Mouse (Mus musculus): Measurements from ENCODE around the gene Tdrkh. TPM values are rescaled to one million over a fixed set of nuclear protein-coding genes. Genes with fewer than 3 reads are reported as not detected.

The Tdrkh gene
- polyA plus RNA-seq, 1 experiment from 2014 or later, result 13.3 TPM

DNA sequence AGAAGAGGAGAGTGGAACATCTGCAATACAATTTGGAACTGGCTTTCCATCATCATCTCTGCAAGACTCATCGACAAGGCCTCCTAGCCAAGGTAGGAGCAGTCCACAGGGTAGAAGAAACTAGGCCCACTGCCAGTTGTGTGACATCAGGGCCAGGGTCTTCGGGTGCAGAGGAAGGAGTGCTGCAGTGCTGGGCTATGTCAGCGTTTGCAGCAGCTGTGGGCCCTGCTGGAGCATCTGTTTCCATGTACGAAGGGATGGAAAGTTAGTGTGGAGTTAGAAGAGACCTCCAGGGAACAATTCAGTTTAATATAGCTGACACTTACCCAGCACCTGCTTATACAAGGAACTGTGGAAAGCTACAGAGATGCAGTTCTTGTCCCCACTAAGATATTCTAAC lies 20.0 kb upstream of the Tdrkh start:
- Histone ChIP-seq H3K9me3 (ENCODE audit: control insufficient read depth, low read length) (no peaks in the 10 kb centered on the region), H3K9ac (ENCODE audit: low read depth, low read length) (no peak overlapping the region), H3K27me3 (ENCODE audit: control insufficient read depth, insufficient read depth, low read length) (no peaks in the 10 kb centered on the region; the same call in 1 of the 2 replicates), H3K4me2 (replicated peaks; ENCODE audit: low read depth, low read length) (no peak overlapping the region), H3K27ac (ENCODE audit: low read depth, low read length) (no peak overlapping the region), H3K4me1 (ENCODE audit: control insufficient read depth, insufficient read depth, low read length) (no peaks in the 10 kb centered on the region), H3K4me3 (ENCODE audit: low read length) (no peak overlapping the region), H3K36me3 (ENCODE audit: control insufficient read depth, insufficient read depth, low read length) (no peaks in the 10 kb centered on the region)
- no peak for ATAC-seq (ENCODE audit: low FRiP score, low TSS enrichment)
- 78% methylated on average over 4 of the region's 4 CpGs for WGBS

DNA sequence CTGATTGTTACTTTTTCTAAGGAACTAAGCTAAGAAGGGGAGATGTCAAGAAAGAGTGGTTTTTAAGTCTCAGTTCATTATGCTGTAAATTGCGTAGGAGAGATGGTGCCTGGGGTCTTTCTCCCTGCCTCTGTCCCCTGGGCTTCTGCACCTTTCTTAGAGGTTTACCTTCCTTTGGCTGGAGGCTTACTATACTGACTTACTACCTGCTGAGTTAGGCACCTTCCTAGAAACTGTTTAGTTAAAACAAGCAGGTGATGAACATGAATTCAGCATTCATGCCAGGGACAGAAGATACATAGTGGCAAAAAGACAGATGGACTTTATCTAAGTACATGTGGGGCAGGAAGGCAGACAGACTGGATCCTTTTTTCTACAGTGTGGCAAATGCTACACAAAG lies 16.7 kb upstream of the Tdrkh start:
- no peaks in the 10 kb centered on the region for H3K4me1 ChIP-seq (ENCODE audit: control insufficient read depth, insufficient read depth, low read length)
- H3K9me3 ChIP-seq (ENCODE audit: control insufficient read depth, low read length), result no peaks in the 10 kb centered on the region
- H3K4me3 ChIP-seq (ENCODE audit: low read length), result no peak overlapping the region
- no peak for ATAC-seq (ENCODE audit: low FRiP score, low TSS enrichment)
- peaks cover 13% of the 10 kb centered on the region for H3K27me3 ChIP-seq (ENCODE audit: control insufficient read depth, insufficient read depth, low read length)
- H3K9ac ChIP-seq (ENCODE audit: low read depth, low read length), result no peak overlapping the region
- no peak overlapping the region for H3K27ac ChIP-seq (ENCODE audit: low read depth, low read length)
- WGBS, result 62% methylated on average over 1 of the region's 1 CpGs
- H3K4me2 ChIP-seq (replicated peaks; ENCODE audit: low read depth, low read length), result no peak overlapping the region
- no peaks in the 10 kb centered on the region for H3K36me3 ChIP-seq (ENCODE audit: control insufficient read depth, insufficient read depth, low read length)

DNA sequence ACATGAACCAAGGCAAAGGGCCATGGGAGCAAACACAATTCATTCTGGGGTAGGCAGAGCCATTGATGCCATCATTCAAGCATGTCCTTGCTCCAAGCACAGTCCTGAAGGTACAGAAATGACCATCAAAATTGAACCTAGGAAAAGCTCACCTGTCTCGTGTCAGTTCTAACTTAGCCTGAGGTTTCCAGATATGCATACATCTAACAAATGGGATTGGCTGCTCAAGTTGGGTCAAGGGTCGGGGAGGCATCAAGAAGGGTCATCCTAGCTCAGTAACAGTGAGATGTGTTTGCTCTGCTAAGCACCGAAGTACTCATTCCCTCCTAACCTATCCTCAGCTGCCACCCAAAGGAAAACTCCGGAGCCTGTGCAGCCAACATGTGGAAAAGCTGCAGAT lies 16.2 kb upstream of the Tdrkh start:
- H3K4me1 ChIP-seq (ENCODE audit: control insufficient read depth, insufficient read depth, low read length), result no peaks in the 10 kb centered on the region
- no peak overlapping the region for H3K27ac ChIP-seq (ENCODE audit: low read depth, low read length)
- no peak overlapping the region for H3K4me2 ChIP-seq (replicated peaks; ENCODE audit: low read depth, low read length)
- ATAC-seq (ENCODE audit: low FRiP score, low TSS enrichment), result no peak
- no peak overlapping the region for H3K4me3 ChIP-seq (ENCODE audit: low read length)
- peaks cover 13% of the 10 kb centered on the region for H3K27me3 ChIP-seq (ENCODE audit: control insufficient read depth, insufficient read depth, low read length)
- no peaks in the 10 kb centered on the region for H3K36me3 ChIP-seq (ENCODE audit: control insufficient read depth, insufficient read depth, low read length)
- 78% methylated on average over 4 of the region's 4 CpGs for WGBS
- H3K9me3 ChIP-seq (ENCODE audit: control insufficient read depth, low read length), result no peaks in the 10 kb centered on the region
- H3K9ac ChIP-seq (ENCODE audit: low read depth, low read length), result no peak overlapping the region

DNA sequence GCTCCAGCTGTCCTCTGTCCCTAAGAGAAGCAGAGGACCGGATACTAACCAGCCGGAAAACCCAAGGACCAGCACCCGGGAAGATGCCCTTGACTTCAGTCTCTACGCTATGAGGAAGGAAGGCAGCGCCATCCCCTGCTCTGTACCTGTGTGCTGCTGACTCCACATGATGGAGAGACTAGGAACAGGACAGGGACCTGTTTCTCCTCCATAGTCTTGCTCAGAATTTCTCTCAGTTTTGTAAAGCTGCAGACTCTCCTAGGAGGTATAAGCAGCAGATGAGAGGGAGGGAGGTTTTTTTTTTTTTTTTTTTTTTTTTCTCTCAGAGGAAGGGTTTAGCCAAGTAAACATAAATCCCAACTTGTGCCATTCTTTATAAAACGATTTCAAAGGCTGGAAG lies 14.9 kb upstream of the Tdrkh start, which contains the start of gene Lingo4:
Lingo4 (plus strand) TSS at position 301 of the 400 bp plus-strand sequence.
- Histone ChIP-seq H3K4me3 (ENCODE audit: low read length) (peak within 1 kb of the TSS; percentile 19), H3K9me3 (ENCODE audit: control insufficient read depth, low read length) (no peaks in the 10 kb centered on the region), H3K9ac (ENCODE audit: low read depth, low read length) (no peak within 1 kb of the TSS), H3K36me3 (ENCODE audit: control insufficient read depth, insufficient read depth, low read length) (no peaks in the 10 kb centered on the region), H3K27ac (ENCODE audit: low read depth, low read length) (no peak within 1 kb of the TSS), H3K4me2 (replicated peaks; ENCODE audit: low read depth, low read length) (peak within 1 kb of the TSS; percentile 41), H3K4me1 (ENCODE audit: control insufficient read depth, insufficient read depth, low read length) (no peaks in the 10 kb centered on the region), H3K27me3 (ENCODE audit: control insufficient read depth, insufficient read depth, low read length) (peaks cover 13% of the 10 kb centered on the region)
- WGBS, result 66% methylated on average over 6 of the region's 6 CpGs
- no peak for ATAC-seq (ENCODE audit: low FRiP score, low TSS enrichment)

DNA sequence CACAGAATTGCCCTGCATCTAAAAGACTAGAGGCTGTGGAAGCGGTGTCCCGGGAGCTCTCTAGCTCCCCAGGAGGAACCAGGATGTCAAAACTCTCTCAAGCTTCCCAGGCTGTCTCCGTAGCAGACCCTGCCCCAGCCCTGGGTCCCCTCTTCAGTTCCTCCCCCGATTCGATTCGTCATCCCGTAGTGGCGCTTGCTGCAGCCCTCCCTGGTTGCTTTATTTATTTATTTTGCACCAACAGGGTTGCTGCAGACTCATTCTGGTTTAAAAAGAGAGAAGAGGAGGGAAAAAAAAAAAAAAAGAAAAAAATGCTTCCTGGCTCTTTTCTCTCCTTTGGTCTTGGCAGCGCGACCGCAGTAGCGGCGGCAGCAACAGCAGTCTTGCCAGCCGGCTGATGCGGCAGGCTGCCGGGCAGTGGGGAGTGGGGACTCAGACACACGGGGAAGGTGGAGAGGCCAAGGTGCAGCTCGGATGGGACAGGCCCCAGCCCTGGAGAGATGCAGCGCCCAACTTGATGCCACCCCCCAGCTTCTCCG lies 14.1 kb upstream of the Tdrkh start:
- H3K4me1 ChIP-seq (ENCODE audit: control insufficient read depth, insufficient read depth, low read length), result no peaks in the 10 kb centered on the region
- peaks cover 13% of the 10 kb centered on the region for H3K27me3 ChIP-seq (ENCODE audit: control insufficient read depth, insufficient read depth, low read length)
- ATAC-seq (ENCODE audit: low FRiP score, low TSS enrichment), result 0 out of 2 replicates have a peak, but pooled peaks have one; percentile 16
- peak overlapping the region; percentile 41 for H3K4me2 ChIP-seq (replicated peaks; ENCODE audit: low read depth, low read length)
- 2% methylated on average over 20 of the region's 20 CpGs for WGBS
- peak overlapping the region; percentile 19 for H3K4me3 ChIP-seq (ENCODE audit: low read length)
- no peak overlapping the region for H3K27ac ChIP-seq (ENCODE audit: low read depth, low read length)
- H3K9ac ChIP-seq (ENCODE audit: low read depth, low read length), result no peak overlapping the region
- no peaks in the 10 kb centered on the region for H3K36me3 ChIP-seq (ENCODE audit: control insufficient read depth, insufficient read depth, low read length)
- H3K9me3 ChIP-seq (ENCODE audit: control insufficient read depth, low read length), result no peaks in the 10 kb centered on the region

DNA sequence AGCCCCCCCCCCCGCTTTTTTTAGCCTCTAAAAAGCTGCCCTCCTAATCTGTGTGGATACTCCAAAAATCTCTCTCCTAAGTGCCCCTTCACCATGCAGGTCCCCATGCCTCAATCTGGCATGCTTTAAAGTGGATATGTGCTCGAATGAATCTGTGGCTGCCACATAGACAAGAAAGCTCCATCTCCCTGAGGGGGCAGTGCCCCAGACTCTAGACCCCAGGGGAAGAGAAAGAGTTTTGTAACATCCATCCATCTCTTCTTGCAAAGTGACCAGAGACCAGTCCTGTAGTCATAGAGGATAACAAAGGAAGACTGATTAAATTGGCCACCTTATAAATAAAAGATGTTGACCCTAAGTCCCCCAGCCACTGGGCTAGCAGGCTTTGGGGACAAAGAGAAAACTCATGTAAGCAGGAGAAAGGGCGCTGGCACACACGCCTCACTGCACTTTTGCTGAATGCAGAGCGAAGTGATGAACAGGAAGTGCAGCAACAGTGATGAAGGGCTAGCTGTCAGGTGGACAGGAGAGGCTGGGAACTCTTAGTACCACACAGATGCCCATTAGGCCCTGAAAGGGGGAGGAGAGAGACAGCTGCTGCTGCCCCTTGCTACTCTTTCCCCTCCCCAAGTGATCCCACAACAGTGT lies 13.3 kb upstream of the Tdrkh start:
- H3K4me2 ChIP-seq (replicated peaks; ENCODE audit: low read depth, low read length), result no peak overlapping the region
- no peak overlapping the region for H3K27ac ChIP-seq (ENCODE audit: low read depth, low read length)
- no peaks in the 10 kb centered on the region for H3K9me3 ChIP-seq (ENCODE audit: control insufficient read depth, low read length)
- H3K27me3 ChIP-seq (ENCODE audit: control insufficient read depth, insufficient read depth, low read length), result peaks cover 13% of the 10 kb centered on the region
- no peaks in the 10 kb centered on the region for H3K36me3 ChIP-seq (ENCODE audit: control insufficient read depth, insufficient read depth, low read length)
- no peak overlapping the region for H3K9ac ChIP-seq (ENCODE audit: low read depth, low read length)
- H3K4me1 ChIP-seq (ENCODE audit: control insufficient read depth, insufficient read depth, low read length), result 0 out of 2 replicates have a peak, but pooled peaks cover 4% of the 10 kb centered on the region
- H3K4me3 ChIP-seq (ENCODE audit: low read length), result no peak overlapping the region
- 46% methylated on average over 5 of the region's 5 CpGs for WGBS
- no peak for ATAC-seq (ENCODE audit: low FRiP score, low TSS enrichment)

DNA sequence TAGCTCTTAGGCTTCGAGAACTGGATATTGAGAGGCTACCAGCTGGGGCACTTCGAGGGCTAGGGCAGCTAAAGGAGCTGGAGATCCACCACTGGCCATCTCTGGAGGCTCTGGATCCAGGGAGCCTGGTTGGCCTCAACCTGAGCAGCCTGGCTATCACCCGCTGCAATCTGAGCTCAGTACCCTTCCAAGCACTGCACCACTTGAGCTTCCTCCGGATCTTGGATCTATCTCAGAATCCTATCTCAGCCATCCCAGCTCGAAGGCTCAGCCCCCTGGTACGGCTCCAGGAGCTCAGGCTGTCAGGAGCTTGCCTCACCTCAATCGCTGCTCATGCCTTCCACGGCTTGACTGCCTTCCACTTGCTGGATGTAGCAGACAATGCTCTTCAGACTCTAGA lies 10.6 kb upstream of the Tdrkh start:
- Histone ChIP-seq H3K9me3 (ENCODE audit: control insufficient read depth, low read length) (no peaks in the 10 kb centered on the region), H3K4me3 (ENCODE audit: low read length) (no peak overlapping the region), H3K4me1 (ENCODE audit: control insufficient read depth, insufficient read depth, low read length) (0 out of 2 replicates have a peak, but pooled peaks cover 5% of the 10 kb centered on the region), H3K4me2 (replicated peaks; ENCODE audit: low read depth, low read length) (no peak overlapping the region), H3K27ac (ENCODE audit: low read depth, low read length) (no peak overlapping the region), H3K36me3 (ENCODE audit: control insufficient read depth, insufficient read depth, low read length) (no peaks in the 10 kb centered on the region), H3K9ac (ENCODE audit: low read depth, low read length) (no peak overlapping the region), H3K27me3 (ENCODE audit: control insufficient read depth, insufficient read depth, low read length) (peaks cover 13% of the 10 kb centered on the region)
- ATAC-seq (ENCODE audit: low FRiP score, low TSS enrichment), result no peak
- 70% methylated on average over 8 of the region's 8 CpGs for WGBS

DNA sequence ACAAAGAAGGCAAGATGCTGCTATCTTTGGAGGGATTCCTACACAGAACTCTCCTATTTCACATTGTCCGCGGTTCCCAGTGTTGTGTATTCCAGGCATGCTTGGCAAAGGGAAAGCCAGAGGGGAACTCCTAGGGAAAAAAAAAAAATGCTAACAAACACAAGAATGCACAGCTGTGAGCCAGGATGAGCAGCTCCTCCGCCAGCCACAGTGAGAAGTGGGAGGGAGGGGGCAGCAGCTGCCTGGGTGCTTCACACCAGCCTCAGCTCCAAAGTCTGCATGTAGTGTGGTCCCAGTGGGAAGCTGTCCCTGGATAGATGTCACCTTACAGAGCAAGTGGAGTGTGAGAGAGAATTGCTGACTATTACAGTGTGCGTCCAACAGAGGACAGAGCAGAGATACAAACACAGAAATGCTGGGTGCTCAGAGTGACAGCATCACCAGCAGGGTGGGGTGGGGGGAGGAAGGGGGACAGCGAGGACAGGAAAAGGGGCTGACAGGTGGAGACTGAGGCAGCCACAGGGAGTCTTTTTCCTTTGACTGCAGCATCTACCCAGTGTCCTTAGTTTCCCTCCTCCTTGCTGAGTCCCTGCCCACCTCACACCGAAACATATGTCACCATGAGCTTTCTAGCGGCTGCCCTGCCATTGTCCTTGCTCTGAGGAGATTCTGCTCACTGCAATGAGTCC lies 8.6 kb upstream of the Tdrkh start:
- peak; percentile 47; the same call in 1 of the 2 replicates for ATAC-seq (ENCODE audit: low FRiP score, low TSS enrichment)
- no peak overlapping the region for H3K4me2 ChIP-seq (replicated peaks; ENCODE audit: low read depth, low read length)
- no peaks in the 10 kb centered on the region for H3K9me3 ChIP-seq (ENCODE audit: control insufficient read depth, low read length)
- peaks cover 11% of the 10 kb centered on the region for H3K27me3 ChIP-seq (ENCODE audit: control insufficient read depth, insufficient read depth, low read length)
- 19% methylated on average over 7 of the region's 7 CpGs for WGBS
- 0 out of 2 replicates have a peak, but pooled peaks cover 5% of the 10 kb centered on the region for H3K4me1 ChIP-seq (ENCODE audit: control insufficient read depth, insufficient read depth, low read length)
- no peak overlapping the region for H3K4me3 ChIP-seq (ENCODE audit: low read length)
- no peaks in the 10 kb centered on the region for H3K36me3 ChIP-seq (ENCODE audit: control insufficient read depth, insufficient read depth, low read length)
- H3K9ac ChIP-seq (ENCODE audit: low read depth, low read length), result no peak overlapping the region
- no peak overlapping the region for H3K27ac ChIP-seq (ENCODE audit: low read depth, low read length)

DNA sequence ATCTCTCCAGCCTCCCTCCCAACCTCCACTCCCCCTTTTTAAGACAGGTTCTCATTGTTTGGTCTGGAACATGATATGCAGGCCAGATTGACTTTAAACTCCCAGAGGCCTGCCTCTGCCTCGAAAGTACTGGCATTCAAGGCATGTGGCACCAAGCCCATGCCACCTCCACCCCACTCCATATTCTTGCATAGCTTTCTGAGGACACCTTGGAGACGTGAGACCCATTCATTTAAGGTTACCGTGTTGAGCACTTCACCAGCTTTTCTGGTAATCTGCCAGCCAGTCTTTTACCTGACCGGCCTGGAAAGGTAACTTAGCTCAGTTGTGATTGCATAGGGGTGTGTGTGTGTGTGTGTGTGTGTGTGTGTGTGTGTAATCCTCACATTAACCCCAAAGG lies 7.5 kb upstream of the Tdrkh start:
- Histone ChIP-seq H3K27ac (ENCODE audit: low read depth, low read length) (no peak overlapping the region), H3K4me3 (ENCODE audit: low read length) (no peak overlapping the region), H3K4me2 (replicated peaks; ENCODE audit: low read depth, low read length) (no peak overlapping the region), H3K4me1 (ENCODE audit: control insufficient read depth, insufficient read depth, low read length) (0 out of 2 replicates have a peak, but pooled peaks cover 5% of the 10 kb centered on the region), H3K36me3 (ENCODE audit: control insufficient read depth, insufficient read depth, low read length) (no peaks in the 10 kb centered on the region), H3K9ac (ENCODE audit: low read depth, low read length) (no peak overlapping the region), H3K27me3 (ENCODE audit: control insufficient read depth, insufficient read depth, low read length) (peaks cover 6% of the 10 kb centered on the region), H3K9me3 (ENCODE audit: control insufficient read depth, low read length) (no peaks in the 10 kb centered on the region)
- ATAC-seq (ENCODE audit: low FRiP score, low TSS enrichment), result 0 out of 2 replicates have a peak, but pooled peaks have one; percentile 16
- WGBS, result 54% methylated on average over 4 of the region's 4 CpGs
